In genomic region chr12:54558106-54558505, GRCm38 (mm10) we compare ENCODE assay signal across 8 mouse cellular contexts.
DNase-seq lines count a peak whose midpoint lies in the region; ATAC-seq lines count a peak whose summit lies in the region.
"Had no signal": no experiment of that assay in that cellular context is flagged by ENCODE, and none has a peak within 500 bp of the region (broad histone marks: within the 10 kb centered on the region; RNA-seq: fewer than 3 reads in every experiment).

No protein-coding gene starts in this region.

- WGBS in midbrain, embryonic 14.5 days: 59% methylated on average over 2 of the region's 2 CpGs

- no peaks in the 10 kb centered on the region for H3K27me3 ChIP-seq in midbrain, embryonic 14.5 days (ENCODE audit: control insufficient read depth, insufficient read depth, low read length)

- no peaks in the 10 kb centered on the region for H3K4me1 ChIP-seq in midbrain, embryonic 14.5 days (ENCODE audit: control insufficient read depth, insufficient read depth, low read length)

- no peak overlapping the region for H3K4me2 ChIP-seq in midbrain, embryonic 14.5 days (ENCODE audit: low read length)

- H3K36me3 ChIP-seq in midbrain, embryonic 14.5 days (ENCODE audit: control insufficient read depth, insufficient read depth, low read length): no peaks in the 10 kb centered on the region

- no peak overlapping the region for H3K27ac ChIP-seq in midbrain, embryonic 14.5 days (replicated peaks; ENCODE audit: low read depth, low read length)

- no peak overlapping the region for H3K4me3 ChIP-seq in midbrain, embryonic 14.5 days (replicated peaks; ENCODE audit: low read depth, low read length)
- H3K4me3 ChIP-seq: erythroblast, embryonic 14.5 days had no signal

- peak; percentile 45 to 81; a peak in 3 of 4 replicates for ATAC-seq in hematopoietic stem cell, adult 5-6 weeks (replicated peaks in 1 of 2; ENCODE audit: insufficient read depth in 1 of 2, low FRiP score in 2 of 2, low TSS enrichment in 1 of 2, low read depth in 1 of 2, poor library complexity in 2 of 2, severe bottlenecking in 2 of 2)
- ATAC-seq in midbrain, embryonic 14.5 days (ENCODE audit: low FRiP score, low TSS enrichment): no peak; the same call in 1 of the 2 replicates

- H3K9me3 ChIP-seq in midbrain, embryonic 14.5 days (ENCODE audit: control insufficient read depth, low read length): no peaks in the 10 kb centered on the region

- H3K9ac ChIP-seq in midbrain, embryonic 14.5 days (replicated peaks; ENCODE audit: low read length): no peak overlapping the region

- DNase-seq in left cerebral cortex, adult 18-20 months (ENCODE audit: low spot score in 2 of 2): peak; percentile 19 to 27
- DNase-seq in left cerebral cortex, adult 11 months (ENCODE audit: low spot score): no peak
- DNase-seq in ES-CJ7 (ENCODE audit: low read depth, low spot score): peak; percentile 66
- peak; percentile 53 for DNase-seq in ZHBTc4 (ENCODE audit: low read depth, low spot score)
- peak; percentile 88 for DNase-seq in midbrain, embryonic 14.5 days
- no peak for DNase-seq in spleen, postnatal 14 days (ENCODE audit: low spot score in 2 of 2)

Comparison
In these comparisons a context has a peak if more than half of its experiments do, and no peak if none do; other contexts are left out.
1. DNase-seq: peak in left cerebral cortex, adult 18-20 months (2 of 2), ES-CJ7 (single experiment), ZHBTc4 (single experiment) and midbrain, embryonic 14.5 days (single experiment); none in left cerebral cortex, adult 11 months (single experiment) and spleen, postnatal 14 days (0 of 2).